Comparison of ENCODE assay signal across 18 mouse cellular contexts in the genomic region with DNA sequence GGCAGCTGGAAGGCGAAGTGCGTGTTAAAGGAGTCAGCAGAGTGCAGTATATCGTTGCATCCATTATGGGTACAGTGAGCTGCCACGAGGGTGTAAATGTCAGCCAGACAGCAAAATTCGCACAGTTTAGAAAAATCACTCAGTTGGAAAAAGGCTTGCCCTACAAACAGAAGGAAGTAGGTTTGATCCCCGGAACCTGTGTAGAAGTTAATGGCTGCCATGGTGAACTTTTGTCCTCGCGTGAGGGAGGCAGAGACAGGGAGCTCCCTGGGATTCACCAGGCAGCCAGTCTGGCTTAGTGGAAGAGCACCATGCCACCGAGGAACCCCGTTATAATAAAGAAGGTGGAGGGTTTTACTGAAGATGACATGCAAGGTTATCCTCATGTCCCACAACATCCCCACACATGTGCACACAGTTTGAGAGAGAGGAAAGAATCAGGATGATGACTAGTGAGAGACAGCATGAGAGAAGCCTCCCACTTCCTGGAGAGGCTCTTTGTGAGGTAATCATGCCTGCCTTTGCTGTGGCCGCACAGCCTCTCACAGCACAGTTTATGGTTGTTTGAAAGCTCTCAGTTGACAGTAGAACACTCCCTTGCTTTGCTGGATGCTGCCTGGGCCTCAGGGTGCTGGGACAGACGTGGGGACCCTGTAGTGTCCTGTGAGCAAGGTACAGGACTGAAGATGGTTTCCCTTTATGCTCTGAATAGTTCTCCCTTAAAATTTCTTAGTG. TPM values are rescaled to one million over a fixed set of nuclear protein-coding genes. Genes with fewer than 3 reads are reported as not detected.
A peak's percentile ranks its signal among the peaks of the same experiment; 100 is the strongest.
DNase-seq lines count a peak whose midpoint lies in the region; ATAC-seq and TF ChIP-seq lines count a peak whose summit lies in the region.
"Had no signal": no experiment of that assay in that cellular context is flagged by ENCODE, and none has a peak within 500 bp of the region (broad histone marks: within the 10 kb centered on the region; RNA-seq: fewer than 3 reads in every experiment).

No protein-coding gene starts in this region.

- H3K27me3 ChIP-seq in intestine, embryonic 15.5 days (replicated peaks), result no peaks in the 10 kb centered on the region
- no peaks in the 10 kb centered on the region for H3K27me3 ChIP-seq in intestine, postnatal 0 days (replicated peaks; ENCODE audit: control insufficient read depth, insufficient read depth, low read length)
- H3K27me3 ChIP-seq: heart, embryonic 15.5 days; kidney, embryonic 15.5 days; limb, embryonic 13.5 days had no signal

- DNase-seq in CD4-positive, CD25-positive, alpha-beta regulatory T cell, adult 2 months (ENCODE audit: low read depth, low spot score), result peak; percentile 56
- peak; percentile 20 for DNase-seq in induced T-regulatory cell, adult 2 months (ENCODE audit: low read depth)
- peak; percentile 40 to 49 for DNase-seq in thymus, postnatal 10 days (ENCODE audit: low spot score in 2 of 2)
- DNase-seq in yolk sac, embryonic 10.5 days (ENCODE audit: low spot score), result no peak
- DNase-seq: adrenal gland, postnatal 25 days; cerebellum, adult 9-10 months; heart, adult 11 months; lung, adult 2 months; right cerebral cortex, postnatal 14 days had no signal

- ATAC-seq in intestine, embryonic 15.5 days, result no peak
- ATAC-seq in intestine, postnatal 0 days, result no peak
- ATAC-seq in granulocyte monocyte progenitor cell, adult 5-6 weeks (replicated peaks; ENCODE audit: poor library complexity, severe bottlenecking), result no peak
- ATAC-seq: forebrain, embryonic 14.5 days had no signal

- H3K4me2 ChIP-seq in intestine, embryonic 15.5 days (replicated peaks), result no peak overlapping the region
- H3K4me2 ChIP-seq in intestine, postnatal 0 days (replicated peaks; ENCODE audit: low read depth), result no peak overlapping the region
- H3K4me2 ChIP-seq: heart, embryonic 15.5 days; hindbrain, embryonic 14.5 days; kidney, embryonic 15.5 days; limb, embryonic 13.5 days had no signal

- H3K36me3 ChIP-seq in intestine, embryonic 15.5 days, result no peaks in the 10 kb centered on the region
- H3K36me3 ChIP-seq in intestine, postnatal 0 days (ENCODE audit: control insufficient read depth, insufficient read depth), result no peaks in the 10 kb centered on the region
- H3K36me3 ChIP-seq: heart, embryonic 15.5 days; kidney, embryonic 15.5 days had no signal

- no peak overlapping the region for H3K4me3 ChIP-seq in intestine, embryonic 15.5 days (replicated peaks)
- H3K4me3 ChIP-seq in intestine, postnatal 0 days (ENCODE audit: low read depth, low read length), result no peak overlapping the region
- H3K4me3 ChIP-seq: heart, embryonic 15.5 days; kidney, embryonic 15.5 days; limb, embryonic 13.5 days; myocyte had no signal

- no peak overlapping the region for H3K9ac ChIP-seq in intestine, embryonic 15.5 days
- H3K9ac ChIP-seq in intestine, postnatal 0 days (ENCODE audit: low read depth, low read length), result no peak overlapping the region
- H3K9ac ChIP-seq: heart, embryonic 15.5 days; hindbrain, embryonic 14.5 days; kidney, embryonic 15.5 days; limb, embryonic 13.5 days had no signal

- TF ChIP-seq CTCF in intestine, postnatal 0 days (IDR thresholded peaks at IDR 0.05; ENCODE audit: low read depth), result no peak

- WGBS in intestine, embryonic 15.5 days, result 62% methylated on average over 12 of the region's 12 CpGs
- WGBS in intestine, postnatal 0 days, result 63% methylated on average over 12 of the region's 12 CpGs

- H3K4me1 ChIP-seq in intestine, embryonic 15.5 days (replicated peaks), result peaks cover 69% of the 10 kb centered on the region
- peaks cover 25% of the 10 kb centered on the region for H3K4me1 ChIP-seq in intestine, postnatal 0 days (replicated peaks; ENCODE audit: control insufficient read depth, insufficient read depth, low read length)

- H3K27ac ChIP-seq in intestine, embryonic 15.5 days, result 0 out of 2 replicates have a peak overlapping the region, but pooled peaks have one; percentile 5
- no peak overlapping the region for H3K27ac ChIP-seq in intestine, postnatal 0 days (ENCODE audit: low read depth, low read length)
- H3K27ac ChIP-seq: heart, embryonic 15.5 days; hindbrain, embryonic 14.5 days; kidney, embryonic 15.5 days; limb, embryonic 13.5 days had no signal

- H3K9me3 ChIP-seq in intestine, embryonic 15.5 days, result no peaks in the 10 kb centered on the region
- H3K9me3 ChIP-seq in intestine, postnatal 0 days (ENCODE audit: control insufficient read depth), result no peaks in the 10 kb centered on the region
- H3K9me3 ChIP-seq: heart, embryonic 15.5 days; kidney, embryonic 15.5 days; limb, embryonic 13.5 days had no signal

RNA-seq across cellular contexts. Expression of gene Arid1b, which starts 15.6 kb away (rescaled TPM):
- polyA plus RNA-seq in intestine, embryonic 15.5 days (2015; fragmentation: Nextera tagmentation; extraction: Ambion mirVana), result 7.4 and 9.1 TPM in 2 replicates
- 4.8 and 4.9 TPM in 2 replicates for polyA plus RNA-seq in intestine, postnatal 0 days (2015; fragmentation: Nextera tagmentation; extraction: Ambion mirVana)
- 39.2 and 51.1 TPM in 2 replicates for total RNA-seq in granulocyte monocyte progenitor cell, adult 5-6 weeks (2014; fragmentation: Nextera tagmentation)
- 24.1 and 29.4 TPM in 2 replicates for total RNA-seq in granulocyte monocyte progenitor cell, adult 5-6 weeks (2017)
